8 mouse cellular contexts compared by ENCODE assay signal in the genomic region with DNA sequence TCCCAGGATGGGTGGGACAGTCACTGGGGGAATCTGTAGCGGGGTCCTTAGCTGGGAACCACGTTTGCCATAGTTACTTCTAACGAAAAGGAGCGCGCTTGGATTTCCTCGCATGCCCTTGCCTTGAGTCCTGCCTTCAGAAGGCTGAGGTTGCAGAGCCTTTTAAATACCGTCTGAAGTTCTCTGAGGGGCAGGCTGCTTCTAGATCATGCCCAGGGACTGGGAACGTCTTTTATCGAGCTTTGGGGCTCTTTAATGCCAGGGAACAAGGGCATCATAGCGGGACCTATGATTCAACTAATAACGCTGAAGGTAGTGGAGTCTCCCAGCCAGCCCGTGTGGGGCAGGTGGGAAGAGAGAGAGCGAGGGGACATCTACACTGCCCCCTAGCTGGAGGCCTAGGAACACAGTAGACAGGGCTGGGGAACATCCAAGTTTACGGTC.
DNase-seq lines count a peak whose midpoint lies in the region; ATAC-seq and TF ChIP-seq lines count a peak whose summit lies in the region.

No protein-coding gene starts in this region.

- no peak overlapping the region for H3K4me3 ChIP-seq in heart, adult 2 months
- no peak overlapping the region for H3K4me3 ChIP-seq in cortical plate, adult 2 months (ENCODE audit: insufficient read depth, low read length)
- peak overlapping the region; percentile 44 for H3K4me3 ChIP-seq in limb, embryonic 10.5 days

- ATAC-seq in erythroblast, adult 5-6 weeks (replicated peaks; ENCODE audit: low FRiP score, poor library complexity, severe bottlenecking): no peak

- TF ChIP-seq CTCF in heart, adult 2 months (IDR thresholded peaks at IDR 0.05): peak; percentile 63
- 0 out of 2 replicates have a peak, but pooled peaks have one; percentile 26 for TF ChIP-seq CTCF in cortical plate, adult 2 months (IDR thresholded peaks at IDR 0.05; ENCODE audit: extremely low read depth, insufficient read depth, low read length)

- 4% methylated on average over 14 of the region's 14 CpGs for WGBS in heart, adult 2 months
- 5% methylated on average over 14 of the region's 14 CpGs for WGBS in limb, embryonic 10.5 days

- TF ChIP-seq EP300 in heart, adult 2 months (IDR thresholded peaks at IDR 0.05; ENCODE audit: insufficient read depth, low read depth, low read length): no peak

- H3K9me3 ChIP-seq in limb, embryonic 10.5 days (replicated peaks): no peaks in the 10 kb centered on the region

- no peaks in the 10 kb centered on the region for H3K36me3 ChIP-seq in heart, adult 2 months (ENCODE audit: control insufficient read depth, insufficient read depth, low read length)
- H3K36me3 ChIP-seq in limb, embryonic 10.5 days: no peaks in the 10 kb centered on the region

- H3K9ac ChIP-seq in heart, adult 2 months (ENCODE audit: low read depth, low read length): no peak overlapping the region

- H3K27me3 ChIP-seq in heart, adult 2 months (ENCODE audit: control insufficient read depth, insufficient read depth, low read length): no peaks in the 10 kb centered on the region
- H3K27me3 ChIP-seq in limb, embryonic 10.5 days (ENCODE audit: low read depth, poor library complexity, severe bottlenecking): peaks cover 24% of the 10 kb centered on the region; the same call in 1 of the 2 replicates

- TF ChIP-seq POLR2A in heart, adult 2 months (IDR thresholded peaks at IDR 0.05; ENCODE audit: insufficient read depth, low read depth, low read length): no peak
- no peak for TF ChIP-seq POLR2A in cortical plate, adult 2 months (IDR thresholded peaks at IDR 0.05; ENCODE audit: extremely low read depth, insufficient read depth, low read length)

- H3K79me2 ChIP-seq in heart, adult 2 months (replicated peaks; ENCODE audit: control insufficient read depth, insufficient read depth, low read length): no peaks in the 10 kb centered on the region

- DNase-seq in heart, adult 2 months: peak; percentile 4 to 16
- DNase-seq in heart, postnatal 36 days: no peak
- DNase-seq in heart, postnatal 10 days: peak; percentile 13 to 43
- DNase-seq in limb, embryonic 10.5 days (ENCODE audit: low spot score): peak; percentile 72
- peak; percentile 76 for DNase-seq in naive thymus-derived CD4-positive, alpha-beta T cell, adult 2 months (ENCODE audit: low read depth)
- DNase-seq in layer of hippocampus, postnatal 25 days (ENCODE audit: extremely low spot score in 1 of 2, low spot score in 1 of 2): no peak

- no peak overlapping the region for H3K27ac ChIP-seq in heart, adult 2 months
- no peak overlapping the region for H3K27ac ChIP-seq in cortical plate, adult 2 months (ENCODE audit: insufficient read depth, low read length)
- peak overlapping the region; percentile 30; the same call in 1 of the 2 replicates for H3K27ac ChIP-seq in limb, embryonic 10.5 days

- intact Hi-C loops in heart, adult 2 months (cut with DNase I): no loop called here
- intact Hi-C loops in heart, postnatal 36 days (cut with DNase I): no loop called here
- intact Hi-C loops in heart, postnatal 10 days (cut with DNase I): no loop called here

- no peaks in the 10 kb centered on the region for H3K4me1 ChIP-seq in heart, adult 2 months (ENCODE audit: control insufficient read depth, insufficient read depth, low read length)
- no peaks in the 10 kb centered on the region for H3K4me1 ChIP-seq in cortical plate, adult 2 months (ENCODE audit: control insufficient read depth, insufficient read depth, low read length)
- peaks cover 20% of the 10 kb centered on the region for H3K4me1 ChIP-seq in limb, embryonic 10.5 days

Comparison
In these comparisons a context has a peak if more than half of its experiments do, and no peak if none do; other contexts are left out.
1. DNase-seq: peak in heart, adult 2 months (2 of 2), heart, postnatal 10 days (2 of 2), limb, embryonic 10.5 days (single experiment) and naive thymus-derived CD4-positive, alpha-beta T cell, adult 2 months (single experiment); none in heart, postnatal 36 days (0 of 2) and layer of hippocampus, postnatal 25 days (0 of 2).